Mouse (Mus musculus) neural tube, embryonic 14.5 days (tissue): ENCODE measurements at regions not wholly inside any gene's neighbourhood (a gene's known extent, or its start where the extent isn't known, plus 50 kb on each side); places are given as distances from the start of the nearest gene placed in this dataset.

ENCODE experiments used
- ATAC-seq: fragments of 200-750 bp; cut with Nextera tagmentation; 2 replicates; pipeline ENCODE4 v1.8.0; 2017; ENCODE audit warnings: low read depth, mild to moderate bottlenecking, moderate TSS enrichment, moderate library complexity
- H3K27ac ChIP-seq: fragments of 300-500 bp; sonication (generic); 2 replicates; pipeline ENCODE4 v1.5.1; 2014; ENCODE audit warnings: low read depth, mild to moderate bottlenecking, control low read depth, low read length, moderate library complexity, mixed read lengths
- H3K27me3 ChIP-seq: fragments of 300-500 bp; sonication (generic); 2 replicates; pipeline ENCODE4 v1.6.1; 2014; ENCODE audit warnings: low read length; ENCODE audit not compliant: control insufficient read depth, insufficient read depth
- H3K36me3 ChIP-seq: fragments of 300-500 bp; sonication (generic); 2 replicates; pipeline ENCODE4 v1.6.1; 2014; ENCODE audit warnings: low read length, mixed read lengths; ENCODE audit not compliant: control insufficient read depth, insufficient read depth
- H3K4me1 ChIP-seq: fragments of 300-500 bp; sonication (generic); 2 replicates; pipeline ENCODE4 v1.6.1; 2014; ENCODE audit warnings: low read length; ENCODE audit not compliant: control insufficient read depth, insufficient read depth
- H3K4me2 ChIP-seq: fragments of 300-500 bp; sonication (generic); 2 replicates; pipeline ENCODE4 v1.6.1; 2014; ENCODE audit warnings: mild to moderate bottlenecking, low read depth, low read length, control low read depth
- H3K4me3 ChIP-seq: fragments of 300-500 bp; sonication (generic); 2 replicates; pipeline ENCODE4 v1.5.1; 2014; ENCODE audit warnings: low read depth, low read length, control low read depth, mixed read lengths
- H3K9ac ChIP-seq: fragments of 300-500 bp; sonication (generic); replicated peaks from 2 replicates; pipeline ENCODE4 v1.6.1; 2014; ENCODE audit warnings: low read depth, mild to moderate bottlenecking, control low read depth, low read length, mixed read lengths
- H3K9me3 ChIP-seq: fragments of 300-500 bp; sonication (generic); 2 replicates; pipeline ENCODE4 v1.6.1; 2016; ENCODE audit warnings: low read length; ENCODE audit not compliant: control insufficient read depth
- WGBS: fragments of 180-500 bp; shearing (Covaris S2); extraction: QIAGEN DNeasy Blood & Tissue Kit; methylation state at CpG from one replicate; pipeline ENCODE4 v1.1.7; 2014; 5-methylcytosine and 5-hydroxymethylcytosine counted together

DNA sequence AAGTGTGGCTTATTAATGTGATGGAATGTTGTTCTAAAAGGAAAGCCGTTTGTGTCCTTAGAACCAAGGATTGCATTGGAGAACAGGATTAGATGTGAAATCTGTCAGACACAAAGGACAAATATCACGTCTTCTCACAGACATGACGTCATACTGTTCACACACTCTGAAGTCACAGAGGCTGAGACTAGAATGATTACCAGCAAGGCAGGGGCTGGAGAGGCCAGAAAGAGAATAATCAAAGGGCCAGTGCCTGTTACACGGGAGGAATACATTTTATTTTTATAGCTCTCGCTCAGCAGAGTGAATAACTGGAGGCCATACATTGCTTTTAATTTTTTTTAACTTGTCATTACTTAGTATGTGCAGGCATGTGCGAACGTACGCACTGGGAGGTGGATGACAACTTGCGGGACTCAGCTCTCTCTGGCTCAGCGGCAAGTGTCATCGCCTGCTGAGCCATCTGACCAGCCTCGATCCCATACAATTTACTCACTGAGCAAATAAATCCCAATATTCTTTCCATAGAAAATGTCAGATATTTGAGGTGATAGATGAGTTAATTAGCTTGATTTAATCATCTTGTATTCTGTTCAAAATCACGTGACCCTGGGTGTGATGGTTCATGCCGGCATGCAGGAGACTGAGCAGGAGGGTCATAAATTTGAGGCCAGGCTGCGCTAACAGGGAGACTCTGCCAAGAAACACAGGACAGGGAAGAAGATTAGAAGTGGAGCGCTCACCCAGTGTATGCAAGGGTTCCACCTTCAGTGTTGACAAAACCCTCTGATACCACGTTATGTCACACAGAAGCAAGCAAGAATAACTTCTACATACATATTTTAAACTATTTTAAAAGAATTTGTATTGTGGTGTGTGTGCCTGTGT is 109.6 kb downstream of the Fam168b start:
- Histone ChIP-seq H3K27ac (0 out of 2 replicates have a peak overlapping the region, but pooled peaks have one; percentile 30), H3K9ac (no peak overlapping the region), H3K4me1 (no peaks in the 10 kb centered on the region), H3K27me3 (no peaks in the 10 kb centered on the region), H3K4me3 (no peak overlapping the region), H3K9me3 (no peaks in the 10 kb centered on the region), H3K4me2 (no peak overlapping the region), H3K36me3 (no peaks in the 10 kb centered on the region)
- ATAC-seq, result peak; percentile 74; the same call in 1 of the 2 replicates
- 50% methylated on average over 17 of the region's 17 CpGs for WGBS

DNA sequence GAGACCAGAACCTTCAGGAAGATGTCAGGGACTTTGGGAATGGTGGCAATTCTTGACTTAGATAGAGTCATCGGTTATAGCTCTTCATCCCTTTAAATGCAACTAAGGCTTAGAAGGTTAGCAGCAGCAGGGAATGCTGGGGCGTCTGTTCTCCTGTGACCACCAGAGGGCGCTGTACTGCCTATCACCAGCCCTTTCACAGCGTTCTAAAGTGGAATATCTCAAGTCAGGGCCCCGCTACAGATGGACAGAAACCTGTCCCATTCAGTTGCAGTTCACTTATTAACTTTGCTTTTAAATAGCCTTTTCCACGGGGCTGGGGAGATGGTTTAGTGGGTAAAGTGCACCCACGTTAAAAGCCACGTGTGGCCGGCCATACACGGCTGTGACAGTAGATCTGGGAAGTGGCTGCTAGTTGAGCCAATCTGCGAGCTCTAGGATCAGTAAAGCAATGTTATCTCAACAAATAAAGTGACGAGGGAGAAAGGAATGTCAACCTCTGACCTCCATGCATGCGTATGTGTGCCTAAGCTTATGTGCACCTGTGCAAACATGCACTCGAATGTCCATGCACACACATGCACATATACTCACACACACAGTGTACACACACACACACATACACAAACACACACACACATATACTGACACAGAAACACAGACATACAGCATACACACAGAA is 104.3 kb downstream of the Fam168b start:
- H3K27me3 ChIP-seq, result no peaks in the 10 kb centered on the region
- no peaks in the 10 kb centered on the region for H3K9me3 ChIP-seq
- H3K36me3 ChIP-seq, result no peaks in the 10 kb centered on the region
- 51% methylated on average over 14 of the region's 14 CpGs for WGBS
- ATAC-seq, result peak; percentile 58; the same call in 1 of the 2 replicates
- no peak overlapping the region for H3K4me3 ChIP-seq
- H3K4me1 ChIP-seq, result 0 out of 2 replicates have a peak, but pooled peaks cover 4% of the 10 kb centered on the region
- no peak overlapping the region for H3K4me2 ChIP-seq
- H3K27ac ChIP-seq, result no peak overlapping the region
- H3K9ac ChIP-seq, result no peak overlapping the region

DNA sequence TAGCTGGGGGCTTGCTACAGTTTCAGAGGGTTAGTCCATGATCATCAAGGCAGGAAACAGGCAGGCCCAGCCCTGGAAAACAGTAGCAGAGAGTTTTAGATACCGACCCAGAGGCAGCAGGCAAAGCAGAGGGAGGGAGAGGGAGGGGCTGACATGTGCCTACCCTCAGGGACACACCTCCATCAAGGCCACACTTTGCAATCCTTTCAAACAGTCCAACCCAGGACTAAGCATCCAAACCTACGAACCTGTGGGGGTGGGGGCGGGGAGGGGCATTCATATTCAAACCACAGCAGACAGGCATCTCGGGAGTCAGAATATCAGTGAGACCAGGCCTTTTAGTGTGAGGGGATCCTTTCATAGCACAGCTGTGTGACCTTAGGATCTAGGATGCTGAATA is 103.2 kb downstream of the Fam168b start:
- H3K9ac ChIP-seq, result no peak overlapping the region
- H3K9me3 ChIP-seq, result no peaks in the 10 kb centered on the region
- no peaks in the 10 kb centered on the region for H3K27me3 ChIP-seq
- 0 out of 2 replicates have a peak, but pooled peaks cover 4% of the 10 kb centered on the region for H3K4me1 ChIP-seq
- H3K4me2 ChIP-seq, result no peak overlapping the region
- H3K36me3 ChIP-seq, result no peaks in the 10 kb centered on the region
- no peak overlapping the region for H3K27ac ChIP-seq
- no peak for ATAC-seq
- 72% methylated on average over 4 of the region's 4 CpGs for WGBS
- H3K4me3 ChIP-seq, result no peak overlapping the region

DNA sequence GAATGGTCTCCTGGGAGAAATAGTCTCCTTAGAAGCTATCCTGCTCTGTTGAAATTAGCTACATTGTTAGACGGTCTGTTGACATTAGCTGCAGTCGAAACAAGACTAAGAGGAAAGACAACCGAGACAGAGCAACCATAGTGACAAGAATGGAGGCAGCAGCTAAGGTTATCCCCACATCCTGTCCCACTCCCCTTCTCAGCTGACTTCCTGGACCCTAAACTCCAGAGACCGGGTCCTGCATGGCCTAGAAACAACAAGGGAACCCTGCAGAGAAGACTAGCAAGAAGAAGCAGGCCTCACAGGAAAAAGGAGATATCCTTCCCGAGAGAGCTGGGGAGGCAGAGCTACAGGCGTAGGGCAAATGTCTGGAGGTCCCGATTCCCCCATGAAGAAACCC is 102.0 kb downstream of the Fam168b start:
- Histone ChIP-seq H3K4me1 (0 out of 2 replicates have a peak, but pooled peaks cover 4% of the 10 kb centered on the region), H3K4me3 (no peak overlapping the region), H3K27me3 (no peaks in the 10 kb centered on the region), H3K4me2 (no peak overlapping the region), H3K9me3 (no peaks in the 10 kb centered on the region), H3K36me3 (no peaks in the 10 kb centered on the region), H3K27ac (no peak overlapping the region), H3K9ac (no peak overlapping the region)
- whole genome bisulfite sequencing, result 63% methylated on average over 7 of the region's 7 CpGs
- no peak for ATAC-seq

DNA sequence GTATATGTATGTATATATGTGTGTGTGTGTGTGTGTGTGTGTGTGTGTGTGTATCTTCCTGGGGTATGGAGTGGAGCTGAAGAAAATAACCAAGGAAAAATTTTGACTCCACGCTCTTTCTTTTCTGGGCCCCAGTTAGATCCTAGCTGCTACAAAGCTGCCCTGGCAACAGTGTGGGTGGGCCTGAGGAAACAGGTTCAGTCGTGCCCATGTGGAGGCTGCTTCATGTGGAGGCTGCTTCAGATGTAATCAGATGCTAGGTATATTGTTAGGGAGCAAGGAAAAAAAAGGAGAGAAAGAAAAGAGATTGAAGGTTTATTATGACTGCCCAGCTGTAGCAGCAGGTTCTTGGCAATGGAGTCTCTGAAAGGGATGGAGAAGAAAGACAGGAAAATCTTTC is 100.6 kb downstream of the Fam168b start:
- no peak overlapping the region for H3K9ac ChIP-seq
- H3K4me1 ChIP-seq, result 0 out of 2 replicates have a peak, but pooled peaks cover 4% of the 10 kb centered on the region
- no peak overlapping the region for H3K4me2 ChIP-seq
- whole genome bisulfite sequencing, result 67% methylated on average over 2 of the region's 2 CpGs
- no peaks in the 10 kb centered on the region for H3K9me3 ChIP-seq
- no peaks in the 10 kb centered on the region for H3K36me3 ChIP-seq
- ATAC-seq, result no peak
- no peaks in the 10 kb centered on the region for H3K27me3 ChIP-seq
- H3K27ac ChIP-seq, result no peak overlapping the region
- H3K4me3 ChIP-seq, result no peak overlapping the region

DNA sequence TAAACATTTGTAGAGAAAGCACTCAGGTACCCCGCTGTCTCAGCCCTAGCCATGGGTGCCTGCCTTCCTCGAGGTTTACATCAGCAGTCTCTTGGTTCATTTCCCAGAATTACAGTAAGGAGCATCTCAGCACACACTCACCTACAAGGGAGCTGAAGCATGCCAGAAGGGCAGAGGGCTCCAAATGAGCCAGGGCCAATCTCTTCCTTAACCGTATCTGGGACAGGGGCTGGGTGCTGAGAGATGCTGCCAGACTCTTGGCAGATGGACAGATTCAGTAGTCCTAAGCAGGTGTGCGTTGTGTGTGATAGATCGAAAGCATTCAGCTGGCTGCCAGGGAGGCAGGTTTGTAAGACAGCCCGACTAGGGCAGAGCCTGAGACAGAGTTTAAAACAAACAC is 97.0 kb downstream of the Fam168b start:
- no peaks in the 10 kb centered on the region for H3K27me3 ChIP-seq
- WGBS, result 80% methylated on average over 6 of the region's 6 CpGs
- ATAC-seq, result no peak

DNA sequence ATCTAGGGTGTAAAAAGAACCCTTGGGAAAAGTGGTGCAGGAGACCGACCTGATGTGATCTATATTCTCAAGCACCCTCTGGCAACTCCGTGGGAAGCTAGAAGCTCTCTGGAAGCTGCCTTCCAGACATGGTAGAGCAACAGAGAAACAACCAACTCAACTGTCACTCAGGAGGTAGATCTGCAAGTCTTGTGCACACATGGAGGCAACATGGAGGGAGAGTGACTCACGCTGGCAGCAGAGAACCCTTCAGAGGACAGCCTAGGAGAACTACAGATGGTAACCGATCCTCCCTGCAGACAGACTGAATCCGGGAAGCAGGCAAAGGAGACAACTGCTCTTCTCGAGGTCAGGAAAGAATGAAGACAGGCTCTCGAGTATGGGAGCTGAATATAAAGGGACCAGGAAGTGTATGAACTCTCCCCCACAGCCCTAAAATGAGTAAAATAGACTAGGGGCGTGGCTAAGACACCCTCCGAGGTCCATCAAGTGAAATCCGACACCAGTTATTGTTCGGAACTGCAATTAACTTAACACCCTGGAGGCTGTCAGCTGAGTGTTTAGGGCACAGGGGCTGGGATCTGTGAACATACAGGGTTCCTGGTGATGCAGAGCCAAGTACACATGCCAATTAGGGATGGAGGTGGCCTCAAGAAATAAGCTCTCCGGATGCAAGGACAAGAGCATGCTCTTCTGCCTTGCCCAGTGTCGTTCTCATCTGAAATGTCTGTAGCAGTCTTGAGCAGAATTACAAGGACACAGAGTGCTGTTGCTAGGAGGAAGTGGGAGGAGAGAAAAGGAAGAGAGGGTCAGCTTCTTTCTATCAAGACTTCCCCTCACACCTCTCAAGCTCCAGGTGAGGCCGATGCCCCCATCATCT is 93.5 kb downstream of the Fam168b start:
- no peak overlapping the region; the same call in 1 of the 2 replicates for H3K27ac ChIP-seq
- no peaks in the 10 kb centered on the region for H3K36me3 ChIP-seq
- ATAC-seq, result peak; percentile 36
- no peaks in the 10 kb centered on the region for H3K9me3 ChIP-seq
- no peak overlapping the region for H3K9ac ChIP-seq
- peak overlapping the region; percentile 78; the same call in 1 of the 2 replicates for H3K4me3 ChIP-seq
- 7% methylated on average over 14 of the region's 14 CpGs for WGBS
- peak overlapping the region; percentile 87 for H3K4me2 ChIP-seq
- H3K4me1 ChIP-seq, result peaks cover 13% of the 10 kb centered on the region; the same call in 1 of the 2 replicates
- H3K27me3 ChIP-seq, result no peaks in the 10 kb centered on the region

More for the DNA sequence above, 97.0 kb downstream of the Fam168b start:
- H3K9me3 ChIP-seq, result no peaks in the 10 kb centered on the region
- no peak overlapping the region for H3K27ac ChIP-seq
- no peak overlapping the region for H3K4me2 ChIP-seq
- H3K4me1 ChIP-seq, result peaks cover 7% of the 10 kb centered on the region; the same call in 1 of the 2 replicates
- no peaks in the 10 kb centered on the region for H3K36me3 ChIP-seq
- H3K4me3 ChIP-seq, result no peak overlapping the region
- no peak overlapping the region for H3K9ac ChIP-seq
